Mouse (Mus musculus) layer of hippocampus, adult 11-12 months (tissue): ENCODE data around the gene Vamp5.

ENCODE experiments used
- DNase-seq: peaks from one replicate; pipeline ENCODE4 v3.0.0; 2022; ENCODE audit warnings: low spot score

Gene Vamp5

DNA sequence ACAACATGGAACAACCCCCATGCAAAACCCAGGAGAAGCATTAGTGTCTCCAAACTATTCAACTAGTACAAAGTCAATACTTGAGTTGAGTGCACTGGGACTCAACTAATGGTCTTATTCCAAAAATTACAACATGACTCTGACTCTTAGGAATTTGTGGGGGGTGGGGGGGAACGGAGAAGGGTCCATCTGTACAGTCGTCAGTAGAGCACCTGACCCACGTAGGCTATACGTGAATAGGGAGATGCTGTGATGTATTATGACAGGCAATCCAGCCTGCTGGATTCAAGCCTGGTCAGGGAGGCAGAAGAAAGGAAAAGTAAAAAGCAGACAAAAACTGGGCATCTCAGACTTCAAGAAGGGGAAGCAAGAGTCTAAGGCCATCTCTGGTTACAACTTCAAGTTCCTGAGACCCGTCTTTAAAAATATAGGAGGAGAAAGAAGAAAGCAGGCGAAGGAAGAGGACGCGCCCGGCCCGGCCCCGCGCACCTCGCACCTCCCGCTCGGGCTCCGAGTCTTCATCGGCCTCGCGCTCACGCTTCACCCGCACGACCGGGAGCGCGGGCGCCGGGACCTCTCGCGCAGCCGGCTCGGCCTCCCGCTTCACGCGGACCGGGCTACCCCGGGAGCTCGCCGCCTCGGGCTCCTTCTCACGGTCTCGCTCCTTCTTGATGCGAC is 35.7 kb downstream of the Vamp5 start:
- DNase-seq, result no peak

DNA sequence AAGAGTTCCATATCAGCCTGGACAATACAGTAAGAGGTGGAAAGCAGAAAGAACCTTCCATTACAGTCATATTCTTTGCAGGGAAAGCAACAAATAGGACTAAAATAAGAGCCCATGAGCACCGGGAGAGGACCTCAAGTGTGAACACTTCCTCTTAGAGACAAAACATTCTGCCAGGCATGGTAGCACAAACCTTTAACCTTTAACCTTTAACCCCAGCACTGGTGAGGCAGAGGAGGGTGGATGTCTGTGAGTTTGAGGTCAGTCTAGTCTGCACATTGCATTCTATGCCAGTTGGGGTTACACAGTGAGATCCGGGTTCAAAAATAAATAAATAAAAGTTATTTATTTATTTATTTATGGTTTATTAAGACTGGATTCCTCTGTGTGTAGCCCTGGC is 39.8 kb downstream of the Vamp5 start:
- DNase-seq, result no peak

GRCm38 (mm10) chr6:72333111-72333510 is 47.2 kb downstream of the Vamp5 start:
- DNase-seq, result no peak

- DNase-seq, result no peak
These were observed 50.1 kb downstream of the Vamp5 start for GRCm38 (mm10) chr6:72330133-72330532.

- DNase-seq, result no peak
These were observed 51.2 kb downstream of the Vamp5 start for GRCm38 (mm10) chr6:72329019-72329418.

- DNase-seq, result peak; percentile 63
These were observed 54.0 kb downstream of the Vamp5 start for GRCm38 (mm10) chr6:72326274-72326673.

DNA sequence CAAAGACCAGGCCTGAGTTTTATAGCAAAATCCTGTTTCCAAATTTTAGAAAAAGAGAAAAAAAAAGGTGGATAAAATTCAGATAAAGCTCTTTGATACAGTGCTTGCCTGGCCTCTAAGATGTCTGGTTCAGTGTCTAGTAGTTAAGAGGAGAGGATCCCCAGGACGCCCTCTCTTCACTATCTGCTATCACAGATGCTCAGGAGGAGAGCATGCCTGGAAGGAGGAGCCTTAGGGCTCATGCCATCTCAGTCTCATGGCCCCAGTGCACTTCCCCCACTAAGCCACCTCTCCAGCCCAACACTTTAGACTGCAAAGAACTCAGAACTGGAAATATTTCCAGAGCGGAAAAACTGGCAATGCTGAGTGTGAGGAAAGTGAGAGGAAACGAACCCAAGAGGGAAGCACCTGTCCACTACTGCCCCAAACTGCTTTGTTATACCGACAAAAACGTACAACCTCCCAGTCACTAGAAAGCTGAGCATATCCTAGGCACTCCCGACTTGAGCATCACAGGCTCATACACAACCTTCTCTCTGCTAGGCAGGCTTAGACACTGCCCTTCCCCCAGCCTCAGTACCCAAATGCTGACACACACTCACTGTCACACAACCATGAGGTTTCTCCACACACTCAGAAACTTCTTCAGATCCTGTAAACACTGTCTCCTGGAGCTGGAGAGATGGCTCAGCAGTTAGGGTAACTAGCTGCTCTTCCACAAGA is 56.3 kb downstream of the Vamp5 start:
- no peak for DNase-seq

- DNase-seq, result no peak
These were observed 57.3 kb downstream of the Vamp5 start for GRCm38 (mm10) chr6:72322936-72323335.

- peak; percentile 69 for DNase-seq
These were observed 61.2 kb downstream of the Vamp5 start for GRCm38 (mm10) chr6:72319019-72319418.
